Mouse (Mus musculus) heart, postnatal 0 days (tissue): Measurements from ENCODE around the gene Fgd1. TPM values are rescaled to one million over a fixed set of nuclear protein-coding genes. Genes with fewer than 3 reads are reported as not detected.
A peak's percentile ranks its signal among the peaks of the same experiment; 100 is the strongest.

ENCODE experiments used
- ATAC-seq: fragments of 200-750 bp; cut with Nextera tagmentation; 2 replicates; pipeline ENCODE4 v1.8.0; 2017; ENCODE audit warnings: low read depth, moderate number of reproducible peaks, moderate library complexity; ENCODE audit not compliant: insufficient read depth
- DNase-seq: peaks from one replicate; pipeline ENCODE4 v3.0.0-alpha.2; 2016; ENCODE audit warnings: low spot score
- H3K27ac ChIP-seq: fragments of 300-500 bp; sonication (generic); 2 replicates; pipeline ENCODE4 v1.5.1; 2014; ENCODE audit warnings: low read depth, mild to moderate bottlenecking
- H3K27me3 ChIP-seq: fragments of 300-500 bp; sonication (generic); 2 replicates; pipeline ENCODE4 v1.6.1; 2014; ENCODE audit warnings: low read length, mixed read lengths; ENCODE audit not compliant: control insufficient read depth, insufficient read depth
- H3K36me3 ChIP-seq: fragments of 300-500 bp; sonication (generic); replicated peaks from 2 replicates; pipeline ENCODE4 v1.6.1; 2014; ENCODE audit warnings: low read length, mixed read lengths; ENCODE audit not compliant: control insufficient read depth, insufficient read depth
- H3K4me1 ChIP-seq: fragments of 300-500 bp; sonication (generic); 2 replicates; pipeline ENCODE4 v1.6.1; 2014; ENCODE audit warnings: antibody characterized with exemption; ENCODE audit not compliant: control insufficient read depth, insufficient read depth
- H3K4me2 ChIP-seq: fragments of 300-500 bp; sonication (generic); 2 replicates; pipeline ENCODE4 v1.6.1; 2014; ENCODE audit warnings: low read depth, mild to moderate bottlenecking, low read length, moderate library complexity
- H3K4me3 ChIP-seq: fragments of 300-500 bp; sonication (generic); 2 replicates; pipeline ENCODE4 v1.5.1; 2014; ENCODE audit warnings: low read depth, low read length
- H3K9ac ChIP-seq: fragments of 300-500 bp; sonication (generic); replicated peaks from 2 replicates; pipeline ENCODE4 v1.6.1; 2014; ENCODE audit warnings: low read depth, low read length, mixed read lengths
- H3K9me3 ChIP-seq: fragments of 300-500 bp; sonication (generic); replicated peaks from 2 replicates; pipeline ENCODE4 v1.6.1; 2016; ENCODE audit warnings: low read length; ENCODE audit not compliant: control insufficient read depth
- CTCF ChIP-seq: IDR thresholded peaks from 2 replicates; pipeline ENCODE4 v1.5.1; 2016; ENCODE audit warnings: antibody characterized with exemption, control low read depth, low read depth
- EP300 ChIP-seq: IDR thresholded peaks from 2 replicates; pipeline ENCODE4 v1.6.1; 2016; ENCODE audit warnings: antibody characterized with exemption, low read depth
- WGBS: fragments of 180-500 bp; shearing (Covaris S2); extraction: QIAGEN DNeasy Blood & Tissue Kit; methylation state at CpG from one replicate; pipeline ENCODE4 v1.1.7; 2014; 5-methylcytosine and 5-hydroxymethylcytosine counted together
- polyA plus RNA-seq: library from polyadenylated mRNA; unstranded; fragments of >200 nt; fragmentation: Nextera tagmentation; extraction: Ambion mirVana; gene quantifications from 2 replicates; pipeline ENCODE4 v1.2.1, GENCODE M21; 2015
- total RNA-seq: library from RNA; depleted of rRNA; stranded (reverse); fragments of >200 nt; gene quantifications from 2 replicates; pipeline ENCODE4 v1.2.3, GENCODE M21; 2014; ENCODE audit warnings: low replicate concordance; rRNA removed

Fgd1 gene
- total RNA-seq (11.4 and 17.4 TPM in 2 replicates), polyA plus RNA-seq (4.8 and 5.1 TPM in 2 replicates)

- peak within 1 kb of the TSS; percentile 78 for H3K4me3 ChIP-seq
- H3K27ac ChIP-seq: peak within 1 kb of the TSS; percentile 76
- no peaks in the 10 kb centered on the region for H3K9me3 ChIP-seq
- ATAC-seq (no peak), DNase-seq (no peak)
- no peaks in the 10 kb centered on the region for H3K36me3 ChIP-seq
- peak within 1 kb of the TSS; percentile 57 for H3K9ac ChIP-seq
- no peaks in the 10 kb centered on the region for H3K27me3 ChIP-seq
- TF ChIP-seq CTCF (no peak), EP300 (no peak)
- peak within 1 kb of the TSS; percentile 57 for H3K4me2 ChIP-seq
- H3K4me1 ChIP-seq: peaks cover 8% of the 10 kb centered on the region
- WGBS: 87% methylated on average over 8 of the region's 8 CpGs
Measured at GRCm38 (mm10) chrX:151045850-151046249, at the start of gene Fgd1. Gene Fgd1, plus strand, starts transcription at chrX:151046150.

- WGBS: 72% methylated on average over 3 of the region's 3 CpGs
- no peak overlapping the region for H3K4me3 ChIP-seq
- ATAC-seq (no peak), DNase-seq (no peak)
- no peaks in the 10 kb centered on the region for H3K4me1 ChIP-seq
- H3K36me3 ChIP-seq: peaks cover 50% of the 10 kb centered on the region
- TF ChIP-seq EP300 (no peak), CTCF (no peak)
- no peaks in the 10 kb centered on the region for H3K9me3 ChIP-seq
- no peak overlapping the region for H3K27ac ChIP-seq
- no peaks in the 10 kb centered on the region for H3K27me3 ChIP-seq
- H3K4me2 ChIP-seq: no peak overlapping the region
- no peak overlapping the region for H3K9ac ChIP-seq
Measured at GRCm38 (mm10) chrX:150996775-150997174, 49.2 kb upstream of the Fgd1 start.

DNA sequence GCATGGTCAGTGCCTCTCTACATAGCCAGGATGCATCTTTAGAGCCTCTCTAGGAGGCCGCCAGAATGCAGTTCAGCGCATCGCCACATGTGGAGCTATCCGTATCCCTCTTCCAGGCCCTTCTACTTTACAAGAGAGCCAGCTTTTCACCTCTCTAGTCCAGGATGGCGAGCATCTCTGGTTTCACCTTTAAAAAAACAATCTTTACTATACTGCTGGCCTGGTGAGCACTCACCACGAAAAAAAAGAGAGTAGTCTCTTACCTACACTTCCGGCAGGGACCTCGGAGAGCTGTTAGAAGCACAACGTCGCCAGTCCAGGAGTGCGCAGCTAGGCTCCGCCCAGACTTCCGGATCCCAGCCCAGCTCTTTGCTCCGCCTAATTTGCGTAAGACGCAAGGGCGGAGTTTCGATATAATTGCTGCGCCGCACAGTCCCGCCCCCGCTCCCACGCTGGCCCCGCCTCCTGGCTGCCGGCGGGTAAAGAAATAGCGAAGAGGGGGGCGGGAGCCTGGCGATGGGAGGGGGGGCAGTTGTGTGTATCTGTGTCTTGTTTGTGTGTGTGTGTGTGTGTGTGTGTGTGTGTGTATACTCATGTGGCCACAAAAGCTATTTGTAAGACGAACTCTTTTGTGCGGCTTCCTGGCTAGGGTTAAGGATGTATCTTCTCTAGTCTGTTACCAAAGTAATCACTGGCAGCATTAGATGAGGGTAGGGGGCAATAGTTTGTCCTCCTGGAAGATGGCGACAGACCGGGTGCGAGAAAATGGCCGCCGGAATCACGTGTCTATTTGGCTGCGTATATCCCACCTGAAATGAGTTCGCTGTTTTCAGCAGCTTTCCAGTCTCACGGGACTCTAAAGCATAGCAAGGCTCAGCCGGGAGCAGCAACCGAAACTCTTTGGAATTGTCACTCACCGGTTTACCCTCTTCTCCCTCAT, 28.7 kb upstream of the Fgd1 start, which contains the start of gene Gnl3l:
TSS of gene Gnl3l (minus strand) at position 385 of the 940 bp plus-strand sequence.
- Histone ChIP-seq H3K27me3 (no peaks in the 10 kb centered on the region), H3K4me1 (no peaks in the 10 kb centered on the region), H3K4me2 (peak within 1 kb of the TSS; percentile 64), H3K36me3 (0 out of 2 replicates have a peak, but pooled peaks cover 6% of the 10 kb centered on the region), H3K9ac (peak within 1 kb of the TSS; percentile 40; the same call in 1 of the 2 replicates), H3K4me3 (peak within 1 kb of the TSS; percentile 55), H3K9me3 (no peaks in the 10 kb centered on the region), H3K27ac (peak within 1 kb of the TSS; percentile 78)
- TF ChIP-seq EP300 (no peak), CTCF (peak; percentile 49)
- ATAC-seq: peak; percentile 99
- 20% methylated on average over 43 of the region's 43 CpGs for WGBS
- peak; percentile 90 for DNase-seq

DNA sequence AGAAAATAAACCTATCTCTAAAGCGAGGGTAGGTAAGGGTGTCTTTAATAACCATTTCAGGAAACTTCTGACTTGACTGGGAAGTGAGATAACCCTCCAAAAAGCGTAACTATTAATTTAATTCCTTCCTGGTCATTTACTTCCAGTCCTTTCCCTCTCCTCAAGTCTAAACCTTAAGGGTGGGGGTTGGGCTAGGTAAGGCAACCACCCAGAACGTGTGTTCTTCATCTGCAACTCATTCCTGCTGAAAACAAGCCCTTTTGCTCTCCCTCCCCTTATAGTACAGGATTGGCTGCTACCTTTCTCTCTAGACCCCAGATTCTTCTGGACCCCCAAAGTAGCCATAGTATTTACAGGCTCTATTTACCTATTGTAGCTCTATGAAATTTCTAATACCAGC, 28.1 kb upstream of the Fgd1 start:
- 10% methylated on average over 3 of the region's 3 CpGs for WGBS
- Histone ChIP-seq H3K36me3 (0 out of 2 replicates have a peak, but pooled peaks cover 3% of the 10 kb centered on the region), H3K4me1 (no peaks in the 10 kb centered on the region), H3K9me3 (no peaks in the 10 kb centered on the region), H3K4me3 (peak overlapping the region; percentile 55), H3K4me2 (peak overlapping the region; percentile 64), H3K27me3 (no peaks in the 10 kb centered on the region), H3K9ac (peak overlapping the region; percentile 40; the same call in 1 of the 2 replicates), H3K27ac (peak overlapping the region; percentile 78)
- DNase-seq: no peak
- ATAC-seq: no peak
- no peak for TF ChIP-seq CTCF
- no peak for TF ChIP-seq EP300

GRCm38 (mm10) chrX:151018798-151019197, 27.2 kb upstream of the Fgd1 start:
- no peak overlapping the region for H3K4me2 ChIP-seq
- WGBS: 69% methylated on average over 3 of the region's 3 CpGs
- H3K36me3 ChIP-seq: no peaks in the 10 kb centered on the region
- H3K4me1 ChIP-seq: no peaks in the 10 kb centered on the region
- H3K4me3 ChIP-seq: no peak overlapping the region
- H3K27ac ChIP-seq: no peak overlapping the region
- H3K27me3 ChIP-seq: no peaks in the 10 kb centered on the region
- TF ChIP-seq EP300 (no peak), CTCF (no peak)
- H3K9me3 ChIP-seq: no peaks in the 10 kb centered on the region
- DNase-seq: no peak
- no peak overlapping the region for H3K9ac ChIP-seq
- no peak for ATAC-seq
